Mouse (Mus musculus) neural tube, embryonic 10.5 days (tissue): ENCODE measurements around the gene Sdk2.

Experiments
- DNase-seq: peaks from one replicate; pipeline ENCODE4 v3.0.0-alpha.2; 2017; ENCODE audit warnings: low spot score; ENCODE audit errors: extremely low spot score

The Sdk2 gene

DNA sequence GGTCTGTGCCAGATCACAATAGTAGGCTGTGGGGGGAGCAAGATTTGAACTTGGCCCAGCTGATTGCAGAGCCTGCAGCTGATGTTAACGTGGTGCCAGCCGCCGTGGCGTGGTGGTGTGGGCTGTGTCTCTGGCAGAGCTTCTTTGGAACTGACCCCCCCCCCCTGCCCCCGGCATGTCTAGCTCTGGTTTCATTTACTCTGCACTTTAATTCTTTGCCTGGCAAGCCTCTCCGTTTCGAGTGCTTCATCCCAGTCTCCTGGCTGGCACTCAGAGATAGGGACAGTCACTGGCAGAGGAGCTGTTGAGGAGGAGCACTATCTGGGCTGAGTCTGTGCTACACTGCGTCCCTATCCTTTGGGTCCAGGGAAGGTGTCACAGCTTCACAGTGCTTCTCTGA lies 75.0 kb downstream of the Sdk2 start:
- no peak for DNase-seq

DNA sequence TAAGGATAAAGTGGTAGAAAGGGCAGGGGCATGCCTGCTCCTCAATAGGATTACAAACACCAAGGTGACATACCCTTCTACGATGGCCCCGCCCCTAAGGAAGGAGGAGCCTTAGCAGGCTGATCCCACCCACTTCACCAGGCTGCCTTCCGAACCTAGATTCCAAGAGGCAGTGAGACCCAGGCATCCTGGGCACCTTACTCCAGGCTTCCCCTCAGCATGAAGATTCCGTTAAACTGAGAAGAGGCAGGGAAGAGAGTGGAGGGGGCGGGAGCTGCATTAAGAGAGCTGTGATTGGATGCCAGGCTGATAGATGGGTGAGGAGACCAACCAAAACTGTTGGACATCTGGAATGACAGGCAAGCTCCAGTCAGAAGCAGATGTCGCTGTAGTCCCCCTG lies 76.4 kb downstream of the Sdk2 start:
- peak; percentile 70 for DNase-seq

DNA sequence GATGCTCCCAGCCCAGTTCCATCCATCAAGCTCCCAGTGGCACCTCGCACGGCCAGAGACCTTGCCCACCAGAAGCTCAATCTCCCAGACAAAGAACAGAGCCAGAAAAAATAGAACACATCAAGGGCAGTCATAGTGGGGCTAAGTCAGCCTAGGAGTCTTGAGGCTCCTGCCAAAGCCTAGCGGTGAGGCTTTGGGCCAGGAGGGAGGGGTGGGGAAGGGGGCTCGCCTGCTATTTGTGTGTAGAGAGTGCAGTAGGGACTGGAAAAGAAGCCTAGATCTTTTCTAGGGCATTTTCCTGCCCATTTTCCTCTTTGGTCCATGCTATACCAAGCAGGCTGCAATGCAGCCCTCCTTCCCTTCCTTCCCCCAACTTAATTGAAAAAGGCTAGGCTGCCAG lies 76.8 kb downstream of the Sdk2 start:
- no peak for DNase-seq

DNA sequence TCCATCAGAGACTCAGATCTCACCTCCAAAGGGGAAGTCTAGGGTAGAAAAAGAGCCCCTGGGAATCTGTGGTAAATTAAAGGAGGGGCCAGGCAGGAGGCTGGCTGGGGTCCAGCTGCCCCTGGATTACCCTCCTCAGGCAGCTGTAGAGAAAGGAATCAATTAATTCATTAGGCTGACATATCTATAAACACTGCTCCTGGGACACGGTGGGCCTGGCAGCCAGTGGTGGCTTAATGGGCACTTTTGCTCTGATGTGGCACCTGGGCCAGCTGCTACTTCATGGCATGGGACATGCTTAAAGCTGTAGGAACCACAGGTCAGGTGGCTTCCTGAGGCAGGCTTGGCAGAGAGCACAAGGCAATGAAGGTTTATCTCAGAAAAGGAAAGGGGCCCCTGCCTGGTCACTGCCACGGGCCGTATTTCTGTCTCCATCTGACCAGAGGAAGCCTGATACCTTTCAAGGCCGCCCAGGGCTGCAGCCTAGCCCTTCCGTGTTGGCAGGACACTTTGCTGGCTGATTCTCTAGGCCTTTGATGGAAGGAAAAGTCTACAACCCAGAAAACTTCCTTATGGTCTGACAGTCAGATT lies 80.9 kb downstream of the Sdk2 start:
- DNase-seq, result no peak

DNA sequence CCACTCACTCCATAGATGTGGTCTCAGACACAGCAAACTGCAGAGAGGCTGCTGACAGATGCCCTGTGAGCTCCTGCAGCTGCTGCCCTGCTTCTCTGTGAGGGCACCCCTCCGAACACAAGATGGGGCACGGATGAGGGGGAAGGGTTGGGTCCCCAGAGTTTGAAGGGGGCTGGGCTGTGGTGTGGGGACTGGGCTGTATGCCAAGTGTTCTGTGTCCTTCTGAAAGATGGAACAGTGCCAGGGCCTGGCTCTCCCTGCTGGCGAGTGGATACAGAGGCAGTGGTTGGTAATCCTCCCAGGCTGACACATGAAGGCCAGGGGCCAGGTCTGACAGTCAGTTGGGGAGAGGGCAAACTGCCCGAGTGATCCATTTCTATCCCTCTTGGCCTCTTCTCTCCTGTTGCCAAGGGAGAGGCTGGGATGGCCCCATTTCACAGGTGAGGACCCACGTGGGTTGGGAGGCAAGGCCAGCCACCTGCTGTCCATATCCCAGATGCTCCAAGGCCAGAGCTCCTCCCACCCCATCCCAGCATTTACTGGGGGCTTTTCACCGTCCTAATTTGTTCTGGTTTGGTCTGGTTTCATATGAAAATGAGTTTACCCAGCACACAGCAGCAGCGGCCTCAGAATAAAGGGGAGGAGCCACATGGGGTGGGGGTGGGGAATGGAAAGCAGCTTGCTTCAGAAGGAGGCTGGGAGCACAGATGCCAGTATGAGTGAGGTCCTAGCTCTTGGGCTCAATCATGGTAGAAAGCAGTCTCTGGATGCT lies 84.9 kb downstream of the Sdk2 start:
- DNase-seq, result no peak

DNA sequence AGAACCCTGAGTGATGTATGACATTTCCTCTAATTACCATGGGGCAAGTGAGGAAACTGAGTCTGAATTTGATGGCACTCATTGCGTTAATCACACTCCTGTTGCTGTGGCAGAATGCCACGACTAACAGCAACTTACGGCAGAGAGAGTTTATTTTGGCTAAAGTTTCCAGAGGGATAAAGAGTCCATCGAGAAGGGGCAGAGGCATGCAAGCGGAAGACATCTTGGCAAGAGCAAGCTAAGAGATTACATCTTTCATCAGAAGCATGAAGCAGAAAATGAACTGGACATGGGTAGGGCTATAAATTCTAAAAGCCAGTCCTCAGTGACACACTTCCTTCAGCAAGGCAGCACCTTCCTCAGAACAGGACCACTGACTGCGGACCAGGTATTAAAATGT lies 85.8 kb downstream of the Sdk2 start:
- DNase-seq, result no peak

DNA sequence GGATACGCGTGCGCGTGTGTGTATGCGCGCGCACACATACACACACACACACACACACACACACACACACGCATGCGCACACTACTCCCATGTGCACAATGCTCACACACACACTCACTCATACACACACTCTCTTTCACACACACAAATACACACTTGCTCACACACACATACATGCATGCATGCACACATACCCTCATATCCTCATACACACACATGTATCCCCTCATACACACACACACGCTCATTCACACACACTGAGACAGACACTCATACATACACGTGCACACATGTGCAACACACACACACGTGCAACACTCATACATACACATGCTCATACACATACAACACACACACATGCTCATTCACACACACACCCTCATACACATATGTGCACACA lies 88.5 kb downstream of the Sdk2 start:
- no peak for DNase-seq

DNA sequence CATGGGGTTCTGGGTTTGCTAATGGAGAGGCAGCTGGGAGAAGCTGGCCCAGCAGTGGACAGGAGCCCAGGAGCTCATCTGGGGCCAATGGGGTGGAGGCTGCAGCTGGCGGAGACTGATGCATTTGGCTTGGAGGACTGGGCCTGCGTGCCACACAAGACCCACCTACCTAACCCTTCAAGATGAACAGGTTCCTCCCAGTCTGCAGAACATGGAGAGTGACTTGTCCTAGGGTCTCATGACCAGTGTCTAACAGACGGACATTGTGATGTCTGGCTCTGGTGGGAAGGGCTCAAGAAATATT lies 91.2 kb downstream of the Sdk2 start:
- no peak for DNase-seq

DNA sequence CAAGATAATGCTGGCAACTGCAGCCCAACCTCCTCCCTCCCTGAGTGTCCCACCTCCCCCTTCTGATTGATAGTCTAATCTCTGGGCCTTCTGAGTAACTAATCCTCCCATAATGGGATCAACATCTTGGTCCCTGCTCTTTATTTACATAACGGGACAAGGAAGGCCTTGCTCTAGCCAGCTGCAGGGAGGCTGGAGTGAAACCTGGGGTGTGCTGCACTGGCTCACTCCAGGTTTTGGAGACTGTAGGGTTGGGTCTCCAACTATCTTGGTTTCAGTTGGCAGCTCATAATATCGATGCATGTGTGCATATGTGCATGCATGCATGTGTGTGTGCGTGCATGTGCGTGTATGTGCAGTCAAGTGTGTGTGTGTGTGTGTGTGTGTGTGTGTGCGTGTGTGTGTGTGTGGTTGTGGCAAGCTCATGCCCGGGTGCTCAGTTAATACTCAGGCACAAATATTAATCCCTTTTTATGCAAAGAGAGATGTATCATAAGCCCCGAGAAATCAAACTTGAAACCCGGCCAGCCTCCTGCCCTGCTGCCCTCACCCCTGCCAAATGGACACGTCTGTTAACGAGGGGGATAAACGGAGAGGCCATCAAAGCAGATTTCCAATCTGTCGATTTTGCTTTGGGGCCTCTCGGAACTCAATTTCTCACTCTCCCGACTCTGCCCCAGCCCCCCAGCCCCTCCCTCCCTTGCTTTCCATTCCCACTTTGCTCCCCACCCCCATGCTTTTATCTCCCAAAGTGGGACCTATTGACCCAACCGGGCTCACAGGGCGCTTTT lies 91.8 kb downstream of the Sdk2 start:
- DNase-seq, result no peak

DNA sequence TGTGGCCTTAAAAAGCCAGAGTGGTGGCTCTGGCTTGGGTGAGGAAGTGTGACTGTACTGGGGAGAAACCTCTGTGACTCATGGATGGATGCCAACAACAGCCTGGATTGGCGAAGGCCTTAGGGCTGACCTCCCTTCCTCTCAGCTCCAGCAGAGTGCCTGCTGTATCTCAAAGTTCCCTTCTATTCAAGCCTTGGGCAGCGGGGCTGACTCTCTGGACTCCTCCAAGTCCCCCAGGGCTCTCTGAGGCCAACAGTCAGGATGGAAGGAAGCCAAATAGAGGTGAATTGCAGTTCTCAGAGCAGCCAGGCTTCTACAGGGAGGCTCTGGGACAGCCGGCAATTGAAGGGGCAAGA lies 94.4 kb downstream of the Sdk2 start:
- DNase-seq, result no peak

DNA sequence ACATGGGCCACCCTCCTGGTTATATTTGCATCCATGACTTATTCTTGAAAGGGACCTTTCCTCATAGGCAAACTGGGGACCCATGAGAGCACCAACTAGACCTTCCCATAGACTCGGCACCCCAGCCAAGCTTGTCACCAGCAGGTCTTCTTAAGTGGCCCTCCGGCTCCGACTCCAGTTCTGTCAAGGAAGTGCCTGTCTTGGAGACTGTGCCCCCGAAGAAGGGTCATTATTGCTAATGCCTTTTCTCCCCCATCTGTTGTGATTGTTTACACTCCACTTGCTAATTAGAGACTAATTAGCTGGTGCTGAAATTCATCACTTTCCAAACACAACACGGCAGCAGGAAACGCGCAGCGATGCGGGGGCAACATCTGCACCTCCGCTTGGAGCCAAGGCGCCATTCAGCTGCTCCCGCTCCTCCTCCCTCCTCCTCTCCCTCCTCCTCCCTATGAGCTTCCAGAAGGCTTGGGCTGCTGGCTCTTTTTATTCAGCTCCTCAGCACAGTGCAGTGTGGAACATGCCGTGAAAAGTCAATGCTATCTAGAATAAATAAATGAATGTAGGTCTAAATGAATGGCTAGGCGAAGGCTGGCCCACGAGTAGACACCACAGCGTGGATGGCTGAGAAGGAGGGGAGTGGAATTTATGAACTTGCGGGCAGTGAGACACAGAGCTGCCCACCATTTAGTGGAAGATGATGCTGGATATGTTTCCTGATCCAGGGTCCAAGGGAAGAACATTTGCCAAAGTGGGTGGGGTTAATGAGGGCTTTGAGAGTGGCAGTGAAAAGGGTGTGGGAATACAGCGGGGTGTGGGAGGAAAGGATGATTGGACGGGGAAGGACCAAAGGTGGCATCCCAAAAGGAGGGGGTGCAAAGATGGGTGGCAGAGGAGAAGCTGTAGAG lies 95.0 kb downstream of the Sdk2 start:
- DNase-seq, result no peak

DNA sequence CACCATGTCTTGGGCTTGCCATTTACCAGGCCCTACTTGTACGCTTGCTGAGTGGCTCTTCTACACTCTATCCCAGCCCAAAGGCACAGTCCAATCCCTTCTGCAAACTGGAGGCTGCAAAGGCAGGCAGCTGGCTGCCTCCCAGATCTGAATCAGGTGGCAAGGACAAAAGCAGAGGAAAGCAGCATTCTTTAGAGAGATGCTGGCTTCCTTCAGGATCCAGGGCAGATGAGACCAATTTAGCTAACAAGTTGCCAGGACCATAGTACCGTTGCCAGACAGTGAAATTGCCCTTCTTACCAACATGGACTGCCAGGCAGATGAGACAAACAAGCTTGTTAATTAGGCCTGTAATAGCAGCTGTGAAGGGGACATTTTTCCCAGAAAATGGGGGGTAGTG lies 96.8 kb downstream of the Sdk2 start:
- DNase-seq, result no peak

DNA sequence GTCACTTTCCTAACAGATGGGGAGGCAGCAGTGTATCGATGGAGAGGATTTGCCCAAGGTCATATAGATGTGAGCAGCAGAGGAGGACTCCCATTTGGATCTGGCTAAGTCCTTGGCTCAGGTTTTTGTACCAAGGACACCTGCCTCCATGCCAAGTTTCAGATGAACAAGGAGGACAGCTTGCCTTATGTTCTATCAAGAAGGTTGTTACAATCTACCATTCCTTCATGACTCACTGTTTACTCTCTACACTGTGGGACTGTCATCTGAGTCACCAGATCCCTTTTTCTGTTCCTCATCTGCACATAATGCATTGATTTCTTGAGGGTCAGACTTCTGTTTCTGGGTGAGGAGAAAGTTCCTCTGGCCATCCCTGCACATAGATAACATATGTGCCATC lies 101.6 kb downstream of the Sdk2 start:
- DNase-seq, result no peak

DNA sequence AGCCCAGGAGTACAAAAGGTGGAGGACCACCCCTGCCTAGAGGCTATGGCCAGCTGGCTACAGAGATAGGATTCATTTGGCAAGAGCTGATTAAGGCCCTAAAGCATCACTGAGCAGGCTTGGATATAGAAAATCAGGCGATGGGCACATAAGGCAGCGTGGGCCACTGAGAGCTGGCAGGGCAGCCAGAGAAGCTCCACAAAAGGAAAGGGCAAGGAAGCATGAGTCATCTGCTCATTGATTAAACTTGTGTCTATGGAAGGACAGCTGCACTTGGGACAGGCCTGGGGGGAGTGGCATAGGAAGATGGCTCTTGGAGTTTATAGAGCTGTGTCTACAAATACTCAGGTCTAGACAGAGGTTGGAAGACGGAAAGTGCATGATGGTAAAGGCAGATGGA lies 104.1 kb downstream of the Sdk2 start:
- DNase-seq, result no peak

DNA sequence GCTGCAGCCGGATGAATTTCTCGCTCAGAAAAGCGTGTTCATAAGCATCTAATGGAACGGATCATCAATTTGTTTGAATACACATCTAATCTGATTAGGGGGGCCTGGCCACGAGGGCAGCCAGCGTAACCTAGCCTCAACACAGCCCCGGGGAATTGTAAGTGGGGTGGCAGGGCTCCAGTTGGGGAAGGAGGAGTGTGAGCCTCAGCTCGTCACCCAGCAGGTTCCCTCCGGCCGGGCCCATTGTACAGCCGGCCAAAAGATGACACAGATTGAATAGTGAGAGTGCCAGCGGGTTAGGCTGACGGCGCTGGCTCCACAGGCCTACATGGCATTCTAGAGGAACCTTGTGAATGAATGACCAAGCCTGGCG lies 115.2 kb downstream of the Sdk2 start:
- no peak for DNase-seq

DNA sequence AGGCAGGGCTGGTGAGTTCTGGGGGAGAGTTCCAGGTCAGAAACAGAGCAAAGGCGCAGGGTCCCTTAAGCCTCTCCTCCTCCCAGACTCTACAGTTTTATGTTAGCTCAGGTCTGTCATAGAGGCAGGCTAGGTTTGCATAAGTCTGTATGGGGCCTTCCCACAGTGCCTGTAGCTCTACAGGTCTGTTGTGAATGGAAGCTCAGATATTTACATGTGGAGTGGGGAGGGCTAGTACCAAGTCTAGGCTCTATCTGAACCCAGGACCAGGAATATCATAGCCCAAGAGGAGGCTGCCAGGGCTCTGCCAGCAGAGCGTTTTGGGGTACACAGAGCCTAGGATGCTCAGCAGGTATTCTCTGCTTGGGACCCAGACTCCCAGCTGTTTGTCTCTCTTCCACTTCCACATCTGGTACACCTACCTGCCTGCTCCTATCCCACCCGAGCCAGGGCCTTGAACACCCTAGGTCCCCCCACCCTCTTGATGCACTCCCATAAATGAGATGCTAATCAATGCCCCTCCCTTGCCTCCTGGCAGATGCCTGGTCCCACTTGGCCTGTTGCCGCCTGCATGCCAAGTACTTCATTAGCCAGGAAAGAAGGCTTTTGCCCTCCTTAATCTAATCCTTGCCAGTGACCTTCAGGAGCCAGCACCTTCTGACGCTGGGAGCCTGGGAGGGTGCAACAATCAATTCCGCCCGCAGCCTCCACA lies 115.8 kb downstream of the Sdk2 start:
- DNase-seq, result no peak

DNA sequence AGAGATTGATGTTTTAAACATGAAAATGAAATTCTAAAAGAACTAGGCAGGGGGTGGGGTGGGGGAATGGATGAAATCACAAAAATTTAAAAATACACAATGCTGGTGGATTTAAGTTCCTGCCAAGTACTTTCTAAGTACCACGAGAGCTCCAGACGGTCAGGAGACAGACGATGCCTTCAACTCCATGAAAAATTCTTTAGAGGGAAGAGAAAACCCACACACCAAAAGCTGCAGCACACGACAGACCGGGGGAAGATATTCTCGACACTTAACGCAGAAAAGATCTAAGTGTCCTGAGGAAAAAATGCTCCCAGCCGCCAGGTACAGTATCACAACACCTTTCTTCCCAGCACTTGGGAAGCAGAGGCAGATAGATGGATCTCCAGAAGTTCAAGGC lies 118.2 kb downstream of the Sdk2 start:
- DNase-seq, result no peak

DNA sequence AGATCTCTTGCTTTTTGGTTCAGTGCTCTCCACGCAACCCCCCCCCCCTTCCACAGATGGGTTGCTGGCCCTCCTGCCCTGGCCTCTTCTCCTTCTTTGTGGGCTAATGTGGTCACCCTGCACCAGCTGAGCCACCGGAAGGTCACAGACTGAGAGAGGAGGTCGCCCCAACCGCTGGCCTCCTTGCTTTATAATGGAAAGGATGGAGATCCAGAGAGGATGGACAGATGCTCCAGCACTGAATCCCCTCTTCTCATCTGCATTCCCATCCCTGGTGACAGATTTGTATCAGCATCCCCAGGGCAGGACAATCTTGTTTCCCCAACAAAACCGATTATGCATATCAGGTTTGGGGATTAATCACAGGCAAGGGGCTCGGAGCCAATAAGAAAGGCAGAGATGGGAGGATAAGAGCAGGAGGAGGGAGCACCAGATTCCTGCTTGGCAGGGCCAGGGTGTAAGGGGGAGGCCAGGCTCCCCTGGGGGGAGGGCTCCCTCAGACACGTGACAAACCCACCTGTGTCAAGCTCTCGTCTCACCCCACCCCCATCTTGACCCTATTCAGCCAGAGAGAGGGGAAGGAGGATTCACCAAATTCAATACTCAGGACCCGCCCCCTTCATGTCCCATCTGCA lies 124.6 kb downstream of the Sdk2 start:
- no peak for DNase-seq

DNA sequence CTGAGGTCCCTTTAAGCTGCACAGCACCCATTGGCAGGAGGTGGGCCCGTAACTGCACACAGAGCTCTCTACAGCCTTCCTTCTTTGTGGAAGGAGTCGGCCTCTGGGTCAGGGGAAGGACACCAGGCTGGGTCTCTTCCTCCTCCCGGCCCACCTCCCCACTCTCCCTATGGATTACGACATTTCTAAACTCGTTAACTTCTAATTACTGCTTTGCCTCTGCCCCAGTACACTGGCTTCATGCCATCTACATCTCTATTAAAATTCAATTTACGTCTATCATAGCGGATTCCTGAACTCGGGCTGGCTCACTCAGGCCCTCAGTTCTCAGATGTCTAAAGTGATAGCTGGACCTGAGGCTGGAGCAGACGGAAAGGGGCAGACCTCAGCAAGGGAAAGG lies 133.2 kb downstream of the Sdk2 start:
- no peak for DNase-seq

DNA sequence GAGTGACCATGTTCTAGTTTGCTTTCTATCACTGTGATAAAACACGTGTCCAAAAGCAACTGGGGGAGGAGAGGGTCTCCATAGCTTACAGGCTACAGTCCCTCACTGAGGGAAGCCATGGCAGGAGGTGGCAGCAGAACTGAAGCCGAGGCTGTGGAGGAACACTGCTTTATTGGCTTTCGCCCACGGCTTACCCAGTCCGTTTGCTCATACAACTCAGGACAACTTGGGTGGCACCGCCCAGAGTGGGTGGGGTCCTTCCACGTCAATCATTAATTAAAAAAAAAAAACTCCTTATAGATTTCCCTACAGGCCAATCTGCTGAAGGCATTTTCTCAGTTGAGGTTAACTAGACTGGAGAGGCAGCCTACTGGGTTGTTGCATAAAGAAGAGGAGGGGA lies 133.9 kb downstream of the Sdk2 start:
- no peak for DNase-seq

DNA sequence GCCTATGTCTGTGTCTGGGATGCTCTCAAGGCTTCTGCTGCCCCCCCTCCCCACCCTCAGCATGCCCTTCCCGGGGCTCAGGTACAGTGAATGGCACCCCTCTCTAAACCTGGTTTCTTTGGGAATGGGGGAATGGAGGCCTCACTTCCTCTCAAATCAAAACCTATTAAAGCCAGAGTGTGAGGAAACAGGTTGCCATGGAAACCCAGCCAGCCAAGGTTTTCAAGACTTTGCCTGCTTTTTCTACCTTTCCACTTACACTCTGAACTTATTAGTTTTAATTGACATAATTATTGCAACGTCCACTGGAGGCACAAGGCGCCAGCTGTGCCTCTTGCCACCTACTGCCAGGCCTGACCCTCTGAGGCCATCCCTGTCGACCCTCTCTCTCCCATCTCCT lies 135.1 kb downstream of the Sdk2 start:
- no peak for DNase-seq
